ENCODE assay signal across 13 mouse cellular contexts in genomic region chr3:154177665-154178305, GRCm38 (mm10).
DNase-seq lines count a peak whose midpoint lies in the region; ATAC-seq lines count a peak whose summit lies in the region.
"Had no signal": no experiment of that assay in that cellular context is flagged by ENCODE, and none has a peak within 500 bp of the region (broad histone marks: within the 10 kb centered on the region; RNA-seq: fewer than 3 reads in every experiment).

No protein-coding gene starts in this region.

- ATAC-seq in limb, embryonic 11.5 days (ENCODE audit: insufficient number of reproducible peaks, low FRiP score, low TSS enrichment, low read depth), result no peak
- peak; percentile 35; the same call in 1 of the 2 replicates for ATAC-seq in liver, embryonic 16.5 days (ENCODE audit: low read depth)
- no peak for ATAC-seq in activated CD4-positive, CD25-positive, alpha-beta regulatory T cell, adult 4 months
- no peak for ATAC-seq in hindbrain, embryonic 16.5 days
- ATAC-seq: intestine, embryonic 16.5 days; midbrain, embryonic 15.5 days had no signal

- no peak overlapping the region for H3K4me2 ChIP-seq in limb, embryonic 11.5 days (ENCODE audit: low read depth, severe bottlenecking)
- H3K4me2 ChIP-seq in liver, embryonic 16.5 days (ENCODE audit: low read depth, low read length), result no peak overlapping the region
- H3K4me2 ChIP-seq in hindbrain, embryonic 16.5 days (ENCODE audit: low read length), result no peak overlapping the region
- H3K4me2 ChIP-seq: lung, embryonic 15.5 days; midbrain, embryonic 15.5 days had no signal

- H3K4me3 ChIP-seq in limb, embryonic 11.5 days (ENCODE audit: low read depth, low read length), result no peak overlapping the region
- H3K4me3 ChIP-seq in limb, embryonic 10.5 days, result no peak overlapping the region
- no peak overlapping the region for H3K4me3 ChIP-seq in liver, embryonic 16.5 days (ENCODE audit: low read depth, low read length)
- H3K4me3 ChIP-seq in hindbrain, embryonic 16.5 days (ENCODE audit: low read length), result no peak overlapping the region
- H3K4me3 ChIP-seq: lung, embryonic 15.5 days; midbrain, embryonic 15.5 days had no signal

- no peaks in the 10 kb centered on the region for H3K9me3 ChIP-seq in limb, embryonic 11.5 days (ENCODE audit: control insufficient read depth, low read length)
- H3K9me3 ChIP-seq in limb, embryonic 10.5 days (replicated peaks), result no peaks in the 10 kb centered on the region
- no peaks in the 10 kb centered on the region for H3K9me3 ChIP-seq in liver, embryonic 16.5 days (replicated peaks; ENCODE audit: control insufficient read depth, low read length)
- no peaks in the 10 kb centered on the region for H3K9me3 ChIP-seq in hindbrain, embryonic 16.5 days (ENCODE audit: control insufficient read depth, low read length)
- H3K9me3 ChIP-seq: lung, embryonic 15.5 days; midbrain, embryonic 15.5 days had no signal

- H3K9ac ChIP-seq in limb, embryonic 11.5 days (ENCODE audit: low read length), result no peak overlapping the region
- no peak overlapping the region for H3K9ac ChIP-seq in liver, embryonic 16.5 days (ENCODE audit: low read depth, low read length)
- H3K9ac ChIP-seq in hindbrain, embryonic 16.5 days (ENCODE audit: low read depth, low read length), result no peak overlapping the region
- H3K9ac ChIP-seq: lung, embryonic 15.5 days; midbrain, embryonic 15.5 days had no signal

- H3K27me3 ChIP-seq in limb, embryonic 11.5 days (ENCODE audit: control insufficient read depth, insufficient read depth, low read length), result no peaks in the 10 kb centered on the region
- H3K27me3 ChIP-seq in limb, embryonic 10.5 days (ENCODE audit: low read depth, poor library complexity, severe bottlenecking), result no peaks in the 10 kb centered on the region
- no peaks in the 10 kb centered on the region for H3K27me3 ChIP-seq in liver, embryonic 16.5 days (ENCODE audit: control insufficient read depth, insufficient read depth, low read depth, low read length)
- H3K27me3 ChIP-seq in hindbrain, embryonic 16.5 days (replicated peaks; ENCODE audit: control insufficient read depth, insufficient read depth, low read length), result no peaks in the 10 kb centered on the region
- H3K27me3 ChIP-seq: lung, embryonic 15.5 days; midbrain, embryonic 15.5 days; Patski had no signal

- peak; percentile 20 for DNase-seq in limb, embryonic 11.5 days (ENCODE audit: low spot score)
- no peak for DNase-seq in limb, embryonic 10.5 days (ENCODE audit: low spot score)
- DNase-seq in B cell, adult 2 months, result peak; percentile 37 to 42
- peak; percentile 83 for DNase-seq in MEL-GATA-1-ER (ENCODE audit: extremely low read depth, low read depth)
- DNase-seq: adrenal gland, adult 8-10 months; kidney, postnatal 4 days had no signal

- WGBS in limb, embryonic 11.5 days, result 84% methylated on average over 8 of the region's 8 CpGs
- WGBS in limb, embryonic 10.5 days, result 85% methylated on average over 8 of the region's 8 CpGs
- WGBS in liver, embryonic 16.5 days (ENCODE audit: insufficient replicate concordance), result 24% methylated on average over 8 of the region's 8 CpGs
- WGBS in hindbrain, embryonic 16.5 days, result 79% methylated on average over 8 of the region's 8 CpGs

- no peaks in the 10 kb centered on the region for H3K4me1 ChIP-seq in limb, embryonic 11.5 days (ENCODE audit: control insufficient read depth, insufficient read depth, low read length)
- H3K4me1 ChIP-seq in limb, embryonic 10.5 days, result 0 out of 2 replicates have a peak, but pooled peaks cover 12% of the 10 kb centered on the region
- H3K4me1 ChIP-seq in liver, embryonic 16.5 days (ENCODE audit: control insufficient read depth, low read depth, low read length), result no peaks in the 10 kb centered on the region
- no peaks in the 10 kb centered on the region for H3K4me1 ChIP-seq in hindbrain, embryonic 16.5 days (ENCODE audit: control insufficient read depth, insufficient read depth, low read depth, low read length)
- H3K4me1 ChIP-seq: lung, embryonic 15.5 days had no signal

- H3K36me3 ChIP-seq in limb, embryonic 11.5 days (ENCODE audit: control insufficient read depth, insufficient read depth, low read length), result no peaks in the 10 kb centered on the region
- H3K36me3 ChIP-seq in limb, embryonic 10.5 days, result no peaks in the 10 kb centered on the region
- H3K36me3 ChIP-seq in liver, embryonic 16.5 days (ENCODE audit: control insufficient read depth, insufficient read depth), result no peaks in the 10 kb centered on the region
- no peaks in the 10 kb centered on the region for H3K36me3 ChIP-seq in hindbrain, embryonic 16.5 days (ENCODE audit: control insufficient read depth, insufficient read depth, low read length)
- H3K36me3 ChIP-seq: lung, embryonic 15.5 days; midbrain, embryonic 15.5 days had no signal

- H3K27ac ChIP-seq in limb, embryonic 11.5 days (replicated peaks; ENCODE audit: low read depth, low read length), result no peak overlapping the region
- H3K27ac ChIP-seq in limb, embryonic 10.5 days, result no peak overlapping the region
- H3K27ac ChIP-seq in liver, embryonic 16.5 days (ENCODE audit: low read length), result no peak overlapping the region
- no peak overlapping the region for H3K27ac ChIP-seq in hindbrain, embryonic 16.5 days (ENCODE audit: low read depth, low read length)
- H3K27ac ChIP-seq: lung, embryonic 15.5 days; midbrain, embryonic 15.5 days had no signal
